Mouse (Mus musculus) hindbrain, embryonic 11.5 days (tissue): ENCODE results near the gene Ptgds. TPM values are rescaled to one million over a fixed set of nuclear protein-coding genes. Genes with fewer than 3 reads are reported as not detected.

Experiments used
- ATAC-seq: fragments of 200-750 bp; cut with Nextera tagmentation; 2 replicates; pipeline ENCODE4 v1.8.0; 2017; ENCODE audit warnings: mild to moderate bottlenecking, moderate TSS enrichment, moderate library complexity; ENCODE audit not compliant: low FRiP score
- DNase-seq: peaks from one replicate; pipeline ENCODE4 v3.0.0-alpha.2; 2015; ENCODE audit warnings: low spot score
- H3K27ac ChIP-seq: fragments of 300-500 bp; sonication (generic); 2 replicates; pipeline ENCODE4 v1.5.1; 2014; ENCODE audit warnings: mild to moderate bottlenecking, low read depth, low read length
- H3K27me3 ChIP-seq: fragments of 300-500 bp; sonication (generic); 2 replicates; pipeline ENCODE4 v1.6.1; 2014; ENCODE audit warnings: mild to moderate bottlenecking, low read length, moderate library complexity, mixed read lengths; ENCODE audit not compliant: control insufficient read depth, insufficient read depth
- H3K36me3 ChIP-seq: fragments of 300-500 bp; sonication (generic); 2 replicates; pipeline ENCODE4 v1.6.1; 2014; ENCODE audit warnings: mild to moderate bottlenecking, low read length, moderate library complexity, mixed read lengths; ENCODE audit not compliant: control insufficient read depth, insufficient read depth
- H3K4me1 ChIP-seq: fragments of 300-500 bp; sonication (generic); replicated peaks from 2 replicates; pipeline ENCODE4 v1.6.1; 2014; ENCODE audit warnings: low read length, mixed read lengths; ENCODE audit not compliant: control insufficient read depth, insufficient read depth
- H3K4me2 ChIP-seq: fragments of 300-500 bp; sonication (generic); replicated peaks from 2 replicates; pipeline ENCODE4 v1.6.1; 2014; ENCODE audit warnings: mild to moderate bottlenecking, low read depth, low read length
- H3K4me3 ChIP-seq: fragments of 300-500 bp; sonication (generic); 2 replicates; pipeline ENCODE4 v1.5.1; 2014; ENCODE audit warnings: low read depth, low read length
- H3K9ac ChIP-seq: fragments of 300-500 bp; sonication (generic); 2 replicates; pipeline ENCODE4 v1.6.1; 2014; ENCODE audit warnings: low read depth, low read length
- H3K9me3 ChIP-seq: fragments of 300-500 bp; sonication (generic); 2 replicates; pipeline ENCODE4 v1.6.1; 2016; ENCODE audit warnings: low read length; ENCODE audit not compliant: control insufficient read depth
- WGBS: fragments of 180-500 bp; shearing (Covaris S2); extraction: QIAGEN DNeasy Blood & Tissue Kit; methylation state at CpG from one replicate; pipeline ENCODE4 v1.1.7; 2014; 5-methylcytosine and 5-hydroxymethylcytosine counted together
- polyA plus RNA-seq: library from polyadenylated mRNA; unstranded; fragments of >200 nt; fragmentation: Nextera tagmentation; extraction: Ambion mirVana; gene quantifications from 2 replicates; pipeline ENCODE4 v1.2.1, GENCODE M21; 2014

The Ptgds gene
- polyA plus RNA-seq, 1 experiment from 2014 or later, result 0.39 TPM

- WGBS, result 77% methylated on average over 6 of the region's 6 CpGs
- Histone ChIP-seq H3K4me3 (no peak overlapping the region), H3K27me3 (no peaks in the 10 kb centered on the region), H3K9ac (no peak overlapping the region), H3K9me3 (no peaks in the 10 kb centered on the region), H3K4me1 (no peaks in the 10 kb centered on the region), H3K36me3 (no peaks in the 10 kb centered on the region), H3K4me2 (no peak overlapping the region), H3K27ac (no peak overlapping the region)
- ATAC-seq, result no peak
- DNase-seq, result no peak
These were observed 18.3 kb upstream of the Ptgds start for GRCm38 (mm10) chr2:25487965-25488670.

GRCm38 (mm10) chr2:25484901-25485647 is 15.2 kb upstream of the Ptgds start:
- DNase-seq (no peak), ATAC-seq (no peak)
- no peak overlapping the region for H3K4me2 ChIP-seq
- no peaks in the 10 kb centered on the region for H3K27me3 ChIP-seq
- H3K4me1 ChIP-seq, result no peaks in the 10 kb centered on the region
- no peaks in the 10 kb centered on the region for H3K36me3 ChIP-seq
- H3K9me3 ChIP-seq, result no peaks in the 10 kb centered on the region
- 78% methylated on average over 11 of the region's 11 CpGs for WGBS
- no peak overlapping the region for H3K9ac ChIP-seq
- no peak overlapping the region for H3K4me3 ChIP-seq
- H3K27ac ChIP-seq, result no peak overlapping the region

GRCm38 (mm10) chr2:25482969-25483368 is 13.1 kb upstream of the Ptgds start:
- Histone ChIP-seq H3K4me2 (no peak overlapping the region), H3K9me3 (no peaks in the 10 kb centered on the region), H3K4me1 (no peaks in the 10 kb centered on the region), H3K27me3 (no peaks in the 10 kb centered on the region), H3K4me3 (no peak overlapping the region), H3K27ac (no peak overlapping the region), H3K9ac (no peak overlapping the region), H3K36me3 (no peaks in the 10 kb centered on the region)
- 25% methylated on average over 7 of the region's 7 CpGs for WGBS
- ATAC-seq, result no peak
- DNase-seq, result peak; percentile 47

GRCm38 (mm10) chr2:25480541-25480940 is 10.7 kb upstream of the Ptgds start:
- H3K27ac ChIP-seq, result no peak overlapping the region
- no peak overlapping the region for H3K9ac ChIP-seq
- DNase-seq, result no peak
- ATAC-seq, result no peak
- no peak overlapping the region for H3K4me2 ChIP-seq
- no peak overlapping the region for H3K4me3 ChIP-seq
- no peaks in the 10 kb centered on the region for H3K36me3 ChIP-seq
- no peaks in the 10 kb centered on the region for H3K27me3 ChIP-seq
- 100% methylated on average over 1 of the region's 1 CpGs for WGBS
- no peaks in the 10 kb centered on the region for H3K9me3 ChIP-seq
- no peaks in the 10 kb centered on the region for H3K4me1 ChIP-seq

GRCm38 (mm10) chr2:25479551-25480311 is 9.9 kb upstream of the Ptgds start:
- no peaks in the 10 kb centered on the region for H3K27me3 ChIP-seq
- no peaks in the 10 kb centered on the region for H3K4me1 ChIP-seq
- no peak overlapping the region for H3K4me3 ChIP-seq
- H3K27ac ChIP-seq, result no peak overlapping the region
- no peak overlapping the region for H3K9ac ChIP-seq
- no peak for ATAC-seq
- 77% methylated on average over 10 of the region's 10 CpGs for WGBS
- DNase-seq, result no peak
- no peaks in the 10 kb centered on the region for H3K36me3 ChIP-seq
- no peaks in the 10 kb centered on the region for H3K9me3 ChIP-seq
- no peak overlapping the region for H3K4me2 ChIP-seq

- H3K4me1 ChIP-seq, result no peaks in the 10 kb centered on the region
- H3K4me3 ChIP-seq, result no peak overlapping the region
- H3K9me3 ChIP-seq, result no peaks in the 10 kb centered on the region
- H3K27ac ChIP-seq, result no peak overlapping the region
- 90% methylated on average over 3 of the region's 3 CpGs for WGBS
- ATAC-seq (no peak), DNase-seq (no peak)
- no peaks in the 10 kb centered on the region for H3K27me3 ChIP-seq
- no peak overlapping the region for H3K9ac ChIP-seq
- no peaks in the 10 kb centered on the region for H3K36me3 ChIP-seq
- H3K4me2 ChIP-seq, result no peak overlapping the region
These were observed 8.3 kb upstream of the Ptgds start for GRCm38 (mm10) chr2:25477967-25478675.

- WGBS, result 91% methylated on average over 8 of the region's 8 CpGs
- no peaks in the 10 kb centered on the region for H3K36me3 ChIP-seq
- H3K4me1 ChIP-seq, result no peaks in the 10 kb centered on the region
- H3K27me3 ChIP-seq, result no peaks in the 10 kb centered on the region
- no peak overlapping the region for H3K27ac ChIP-seq
- H3K4me3 ChIP-seq, result no peak overlapping the region
- H3K9me3 ChIP-seq, result no peaks in the 10 kb centered on the region
- H3K9ac ChIP-seq, result no peak overlapping the region
- H3K4me2 ChIP-seq, result no peak overlapping the region
- ATAC-seq (no peak), DNase-seq (no peak)
These were observed 7.7 kb upstream of the Ptgds start for GRCm38 (mm10) chr2:25477541-25477940.

GRCm38 (mm10) chr2:25472550-25472949 is 2.7 kb upstream of the Ptgds start:
- Histone ChIP-seq H3K9ac (no peak overlapping the region), H3K36me3 (no peaks in the 10 kb centered on the region), H3K4me1 (no peaks in the 10 kb centered on the region), H3K9me3 (no peaks in the 10 kb centered on the region), H3K27ac (no peak overlapping the region), H3K4me2 (no peak overlapping the region), H3K27me3 (no peaks in the 10 kb centered on the region), H3K4me3 (no peak overlapping the region)
- DNase-seq (no peak), ATAC-seq (no peak)
- 84% methylated on average over 2 of the region's 2 CpGs for WGBS
